Mouse (Mus musculus) ES-E14 (cell line): ENCODE measurements around the gene Gm11034.

Experiments
- HCFC1 ChIP-seq: IDR thresholded peaks from 2 replicates; pipeline ENCODE4 v1.6.1; 2012; ENCODE audit warnings: low read length, inconsistent platforms, borderline replicate concordance; ENCODE audit not compliant: insufficient read depth
- MAFK ChIP-seq: IDR thresholded peaks from 2 replicates; pipeline ENCODE4 v1.6.1; 2014; ENCODE audit warnings: mild to moderate bottlenecking, low read depth, low read length, inconsistent platforms; ENCODE audit not compliant: insufficient read depth
- ZC3H11A ChIP-seq: IDR thresholded peaks from 2 replicates; pipeline ENCODE4 v1.6.1; 2012; ENCODE audit warnings: low read depth, mild to moderate bottlenecking, inconsistent platforms, low read length, borderline replicate concordance
- ZNF384 ChIP-seq: IDR thresholded peaks from 2 replicates; pipeline ENCODE4 v1.6.1; 2012; ENCODE audit warnings: low read depth, low read length, inconsistent platforms

DNA sequence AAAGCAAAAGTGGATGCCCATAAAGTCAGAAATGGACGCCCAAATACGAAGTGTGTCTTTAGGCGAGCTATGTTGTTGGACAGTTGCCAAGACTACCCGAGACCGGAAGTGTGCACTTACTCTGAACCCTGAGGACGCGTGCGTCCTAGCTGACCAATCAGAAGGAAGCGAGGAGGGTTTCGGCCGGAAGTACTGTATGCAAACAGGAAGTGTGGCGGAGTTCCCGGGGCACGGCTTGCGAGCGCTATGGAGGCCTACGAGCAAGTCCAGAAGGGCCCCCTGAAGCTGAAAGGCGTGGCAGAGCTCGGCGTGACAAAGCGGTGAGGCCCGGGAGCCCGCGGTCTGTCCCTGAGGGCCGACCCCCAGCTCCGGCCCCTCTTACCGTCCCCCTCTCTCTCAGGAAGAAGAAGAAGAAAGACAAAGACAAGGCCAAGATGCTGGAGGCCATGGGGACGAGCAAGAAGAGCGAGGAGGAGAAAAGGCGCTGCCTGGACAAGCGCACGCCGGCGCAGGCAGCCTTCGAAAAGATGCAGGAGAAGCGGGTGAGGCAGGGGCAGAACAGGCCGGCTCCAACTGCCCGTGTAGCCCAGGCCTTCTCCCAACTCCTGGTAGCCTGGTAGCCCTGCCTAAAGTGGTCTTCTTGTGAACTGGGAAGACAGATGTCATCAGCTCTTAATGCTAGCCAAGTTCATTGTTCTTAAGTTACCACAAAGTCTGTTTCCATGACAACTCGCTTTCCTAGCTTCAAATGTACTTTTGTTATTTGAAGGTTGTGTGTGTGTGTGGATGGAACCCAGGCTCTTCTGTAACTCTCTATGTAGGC lies 6.3 kb upstream of the Gm11034 start, which contains the start of gene Fam32a:
- TF ChIP-seq ZC3H11A (no peak), HCFC1 (peak; percentile 46; the same call in 1 of the 2 replicates), ZNF384 (no peak), MAFK (no peak)
